In the genomic region with DNA sequence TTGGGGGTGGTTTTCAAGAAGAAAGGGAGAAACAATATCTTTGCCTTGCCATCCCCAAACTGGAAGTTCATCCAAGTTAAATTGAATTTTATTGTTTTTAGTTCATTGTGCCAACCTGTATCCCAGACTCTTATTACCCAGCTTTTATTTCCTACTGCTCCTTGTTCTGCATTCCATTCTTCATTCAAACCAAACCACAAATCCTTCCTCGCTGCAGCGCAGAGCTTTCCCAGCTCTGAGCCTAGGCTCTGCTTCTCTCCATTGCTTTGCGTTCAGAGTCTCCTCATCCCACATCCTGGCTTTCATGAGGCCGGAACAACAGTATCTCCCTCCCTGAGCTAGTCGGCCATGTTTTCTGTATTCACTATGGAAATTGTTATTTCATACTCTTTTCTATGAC, we compare ENCODE assay signal across 27 mouse cellular contexts.
"Had no signal": no experiment of that assay in that cellular context is flagged by ENCODE, and none has a peak within 500 bp of the region (broad histone marks: within the 10 kb centered on the region; RNA-seq: fewer than 3 reads in every experiment).

No protein-coding gene starts in this region.

- H3K36me3 ChIP-seq: intestine, embryonic 15.5 days had no signal

- H3K4me2 ChIP-seq: heart, embryonic 12.5 days; hindbrain, embryonic 12.5 days; hindbrain, embryonic 14.5 days; intestine, embryonic 15.5 days; limb, embryonic 13.5 days; liver, embryonic 11.5 days; liver, embryonic 13.5 days; liver, embryonic 15.5 days had no signal

- H3K9ac ChIP-seq: heart, embryonic 12.5 days; hindbrain, embryonic 12.5 days; hindbrain, embryonic 14.5 days; intestine, embryonic 15.5 days; limb, embryonic 13.5 days; liver, embryonic 13.5 days; liver, embryonic 15.5 days; liver, postnatal 0 days had no signal

- H3K27ac ChIP-seq: gastrocnemius, adult 2 months; heart, embryonic 10.5 days; hindbrain, embryonic 10.5 days; hindbrain, embryonic 12.5 days; hindbrain, embryonic 14.5 days; intestine, embryonic 15.5 days; layer of hippocampus, adult 2 months; limb, embryonic 13.5 days; liver, embryonic 13.5 days; liver, embryonic 15.5 days had no signal

- ATAC-seq: hindbrain, embryonic 16.5 days; inflammation-experienced regulatory T-cells, adult 6 months; intestine, embryonic 15.5 days; intestine, postnatal 0 days; liver, postnatal 0 days had no signal

- H3K4me3 ChIP-seq: gastrocnemius, adult 2 months; heart, embryonic 10.5 days; heart, embryonic 12.5 days; hindbrain, embryonic 10.5 days; hindbrain, embryonic 12.5 days; intestine, embryonic 15.5 days; layer of hippocampus, adult 2 months; limb, embryonic 13.5 days; liver, embryonic 13.5 days; liver, embryonic 15.5 days had no signal

- H3K27me3 ChIP-seq: heart, embryonic 12.5 days; hindbrain, embryonic 12.5 days; intestine, embryonic 15.5 days; limb, embryonic 13.5 days; liver, embryonic 13.5 days; liver, embryonic 15.5 days had no signal

- DNase-seq: gastrocnemius, adult 2 months; gastrocnemius, postnatal 10 days; gastrocnemius, postnatal 25 days; heart, adult 18-20 months; heart, postnatal 10 days; heart, postnatal 4 days; kidney, adult 18-20 months; kidney, adult 8-10 months; kidney, postnatal 14 days; kidney, postnatal 36 days; layer of hippocampus, postnatal 36 days; liver; liver, embryonic 13.5 days; liver, postnatal 0 days had no signal

- H3K9me3 ChIP-seq: heart, embryonic 10.5 days; heart, embryonic 12.5 days; hindbrain, embryonic 10.5 days; hindbrain, embryonic 12.5 days; intestine, embryonic 15.5 days; limb, embryonic 13.5 days; liver, embryonic 13.5 days; liver, embryonic 15.5 days had no signal

- H3K4me1 ChIP-seq: heart, embryonic 12.5 days; hindbrain, embryonic 10.5 days; hindbrain, embryonic 12.5 days; intestine, embryonic 15.5 days; limb, embryonic 13.5 days; liver, embryonic 15.5 days had no signal
